ENCODE assay signal across 23 mouse cellular contexts in the genomic region with DNA sequence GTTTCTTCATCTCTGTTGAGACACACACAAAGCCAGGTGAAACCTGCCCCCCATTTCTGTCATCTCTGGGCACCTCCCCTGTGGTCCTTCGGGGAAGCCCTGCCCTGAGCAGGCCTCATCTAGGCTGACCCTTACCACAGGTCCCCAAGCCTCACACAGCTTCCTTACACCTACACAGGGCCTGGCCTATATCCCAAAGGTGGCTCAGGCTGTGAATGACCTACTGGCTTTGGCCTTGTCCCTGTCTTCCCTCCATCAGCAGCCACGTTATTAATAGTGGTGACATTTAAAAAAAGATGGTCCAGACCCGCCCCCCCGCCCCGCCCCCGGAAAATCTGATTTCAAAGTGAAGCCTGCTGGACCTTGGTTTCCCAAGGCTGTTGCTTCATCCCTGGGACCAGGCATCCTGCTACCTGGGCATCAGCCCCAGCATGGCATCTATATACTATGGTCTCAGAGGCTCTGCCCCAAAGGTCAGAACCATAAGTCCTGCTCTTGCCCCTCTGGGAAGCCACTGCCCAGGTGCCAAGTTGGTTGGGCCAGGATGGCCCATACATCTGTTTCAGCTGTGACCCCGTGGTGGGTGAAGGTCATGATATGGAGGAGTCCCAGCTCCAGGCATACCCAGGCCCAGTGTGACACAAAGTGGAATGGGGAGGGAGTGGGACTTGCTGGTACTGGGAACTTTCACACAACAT. TPM values are rescaled to one million over a fixed set of nuclear protein-coding genes. Genes with fewer than 3 reads are reported as not detected.
A peak's percentile ranks its signal among the peaks of the same experiment; 100 is the strongest.
DNase-seq lines count a peak whose midpoint lies in the region; ATAC-seq and TF ChIP-seq lines count a peak whose summit lies in the region.
"Had no signal": no experiment of that assay in that cellular context is flagged by ENCODE, and none has a peak within 500 bp of the region (broad histone marks: within the 10 kb centered on the region; RNA-seq: fewer than 3 reads in every experiment).

No protein-coding gene starts in this region.

- peak; percentile 47 to 53 for DNase-seq in adrenal gland, postnatal 36 days
- DNase-seq in adrenal gland, adult 8-10 months: no peak
- DNase-seq in heart, adult 2 months: no peak
- DNase-seq in heart, adult 9 months (ENCODE audit: low spot score in 2 of 2): no peak
- DNase-seq: cerebellum, adult 18-20 months; cerebellum, adult 9-11 months; cerebellum, postnatal 36 days; gastrocnemius, postnatal 25 days; heart, postnatal 4 days; kidney, adult 8-10 months had no signal

- 67% methylated on average over 7 of the region's 7 CpGs for WGBS in heart, embryonic 12.5 days
- WGBS in heart, adult 2 months: 61% methylated on average over 7 of the region's 7 CpGs
- 60% methylated on average over 7 of the region's 7 CpGs for WGBS in heart, embryonic 16.5 days

- no peaks in the 10 kb centered on the region for H3K27me3 ChIP-seq in heart, embryonic 12.5 days (replicated peaks)
- no peaks in the 10 kb centered on the region for H3K27me3 ChIP-seq in heart, adult 2 months (ENCODE audit: control insufficient read depth, insufficient read depth, low read length)
- H3K27me3 ChIP-seq in heart, embryonic 16.5 days (ENCODE audit: control insufficient read depth, insufficient read depth, low read length): no peaks in the 10 kb centered on the region
- H3K27me3 ChIP-seq: embryonic facial prominence, embryonic 13.5 days had no signal

- no peaks in the 10 kb centered on the region for H3K9me3 ChIP-seq in heart, embryonic 12.5 days (replicated peaks)
- H3K9me3 ChIP-seq in heart, embryonic 16.5 days (replicated peaks; ENCODE audit: control insufficient read depth, low read length): no peaks in the 10 kb centered on the region; the same call in 1 of the 2 replicates
- H3K9me3 ChIP-seq: embryonic facial prominence, embryonic 13.5 days; forebrain, embryonic 12.5 days; hindbrain, embryonic 12.5 days had no signal

- intact Hi-C loops in heart, adult 2 months (cut with DNase I): no loop called here

- ATAC-seq in heart, embryonic 12.5 days (ENCODE audit: insufficient number of reproducible peaks, low FRiP score): no peak
- ATAC-seq in heart, embryonic 16.5 days (replicated peaks; ENCODE audit: extremely low read depth, insufficient read depth, low FRiP score): no peak
- ATAC-seq: forebrain, embryonic 16.5 days; hindbrain, embryonic 16.5 days; inflammation-experienced regulatory T-cells, adult 6 months; intestine, postnatal 0 days had no signal

- no peaks in the 10 kb centered on the region for H3K36me3 ChIP-seq in heart, embryonic 12.5 days
- no peaks in the 10 kb centered on the region for H3K36me3 ChIP-seq in heart, adult 2 months (ENCODE audit: control insufficient read depth, insufficient read depth, low read length)
- no peaks in the 10 kb centered on the region for H3K36me3 ChIP-seq in heart, embryonic 16.5 days (ENCODE audit: control insufficient read depth, insufficient read depth)
- H3K36me3 ChIP-seq: forebrain, embryonic 12.5 days; hindbrain, embryonic 12.5 days had no signal

- peaks cover 74% of the 10 kb centered on the region for H3K4me1 ChIP-seq in heart, embryonic 12.5 days (replicated peaks)
- H3K4me1 ChIP-seq in heart, adult 2 months (ENCODE audit: control insufficient read depth, insufficient read depth, low read length): peaks cover 1% of the 10 kb centered on the region; the same call in 1 of the 2 replicates
- H3K4me1 ChIP-seq in heart, embryonic 16.5 days (ENCODE audit: control insufficient read depth, insufficient read depth, low read length): peaks cover 63% of the 10 kb centered on the region

- no peaks in the 10 kb centered on the region for H3K79me2 ChIP-seq in heart, adult 2 months (replicated peaks; ENCODE audit: control insufficient read depth, insufficient read depth, low read length)

- no peak for TF ChIP-seq POLR2A in heart, adult 2 months (IDR thresholded peaks at IDR 0.05; ENCODE audit: insufficient read depth, low read depth, low read length)

- H3K4me3 ChIP-seq in heart, embryonic 12.5 days: no peak overlapping the region
- H3K4me3 ChIP-seq in heart, adult 2 months: no peak overlapping the region
- no peak overlapping the region for H3K4me3 ChIP-seq in heart, embryonic 16.5 days (ENCODE audit: low read length)
- H3K4me3 ChIP-seq: embryonic facial prominence, embryonic 13.5 days; forebrain, embryonic 12.5 days; hindbrain, embryonic 12.5 days had no signal

- no peak for TF ChIP-seq EP300 in heart, adult 2 months (IDR thresholded peaks at IDR 0.05; ENCODE audit: insufficient read depth, low read depth, low read length)

- H3K27ac ChIP-seq in heart, embryonic 12.5 days (ENCODE audit: poor library complexity, severe bottlenecking): peak overlapping the region; percentile 84
- no peak overlapping the region for H3K27ac ChIP-seq in heart, adult 2 months
- peak overlapping the region; percentile 33 for H3K27ac ChIP-seq in heart, embryonic 16.5 days (ENCODE audit: low read length)
- H3K27ac ChIP-seq: forebrain, embryonic 12.5 days had no signal

- H3K4me2 ChIP-seq in heart, embryonic 12.5 days: no peak overlapping the region
- H3K4me2 ChIP-seq in heart, embryonic 16.5 days (ENCODE audit: low read depth, low read length): no peak overlapping the region
- H3K4me2 ChIP-seq: embryonic facial prominence, embryonic 13.5 days; forebrain, embryonic 12.5 days; hindbrain, embryonic 12.5 days had no signal

- no peak overlapping the region for H3K9ac ChIP-seq in heart, embryonic 12.5 days
- no peak overlapping the region for H3K9ac ChIP-seq in heart, adult 2 months (ENCODE audit: low read depth, low read length)
- H3K9ac ChIP-seq in heart, embryonic 16.5 days (ENCODE audit: low read length): no peak overlapping the region
- H3K9ac ChIP-seq: embryonic facial prominence, embryonic 13.5 days; forebrain, embryonic 12.5 days had no signal

- TF ChIP-seq CTCF in heart, adult 2 months (IDR thresholded peaks at IDR 0.05): no peak

RNA-seq across cellular contexts. Expression of a gene that starts 25.1 kb away (rescaled TPM):
- 10 to 100 TPM; 58.7 to 97.3 TPM for total RNA-seq in adrenal gland, postnatal 36 days (2021)
- total RNA-seq in adrenal gland, adult 8-10 months (2022): 100 to 1,000 TPM; 117 to 206 (median 157) TPM
- 13.5 and 16.3 TPM in 2 replicates for polyA plus RNA-seq in heart, embryonic 12.5 days (2016; fragmentation: Nextera tagmentation; extraction: Ambion mirVana)
- total RNA-seq in heart, adult 2 months (2021): 1 to 10 TPM; 4.5 to 5.5 TPM
- polyA plus RNA-seq in heart, adult 2 months (2012; rRNA removed): 20.4 and 23.2 TPM in 2 replicates
- 4.5 and 5.4 TPM in 2 replicates for polyA plus RNA-seq in heart, embryonic 16.5 days (2015; fragmentation: Nextera tagmentation; extraction: Ambion mirVana)
- total RNA-seq: granulocyte monocyte progenitor cell, adult 5-6 weeks had no signal
- polyA plus RNA-seq: inflammation-experienced regulatory T-cells, adult 6 months had no signal

RNA-seq across cellular contexts. Expression of a gene that starts 39.4 kb away (rescaled TPM):
- total RNA-seq in adrenal gland, postnatal 36 days (2021): not detected
- not detected for total RNA-seq in adrenal gland, adult 8-10 months (2022)
- not detected in 2 replicates for polyA plus RNA-seq in heart, embryonic 12.5 days (2016; fragmentation: Nextera tagmentation; extraction: Ambion mirVana)
- total RNA-seq in heart, adult 2 months (2021): not detected
- 0.47 and 0.61 TPM in 2 replicates for polyA plus RNA-seq in heart, adult 2 months (2012; rRNA removed)
- polyA plus RNA-seq in heart, embryonic 16.5 days (2015; fragmentation: Nextera tagmentation; extraction: Ambion mirVana): 0.56 and 0.76 TPM in 2 replicates
- total RNA-seq: ES-E14; gastrocnemius, postnatal 25 days; granulocyte monocyte progenitor cell, adult 5-6 weeks had no signal
- polyA plus RNA-seq: forebrain, embryonic 16.5 days; frontal cortex, adult 2 months; hindbrain, embryonic 12.5 days; inflammation-experienced regulatory T-cells, adult 6 months had no signal

RNA-seq across cellular contexts. Expression of a gene that starts 42.3 kb away (rescaled TPM):
- 1 to 10 TPM; 2.8 to 3.2 TPM for total RNA-seq in adrenal gland, postnatal 36 days (2021)
- 1 to 10 TPM; 1.9 to 4.4 (median 2.4) TPM for total RNA-seq in adrenal gland, adult 8-10 months (2022)
- polyA plus RNA-seq in heart, embryonic 12.5 days (2016; fragmentation: Nextera tagmentation; extraction: Ambion mirVana): not detected in 2 replicates
- total RNA-seq in heart, adult 2 months (2021): 1 to 10 TPM; 1.4 to 2.5 TPM
- polyA plus RNA-seq in heart, adult 2 months (2012; rRNA removed): 6.3 and 8.2 TPM in 2 replicates
- polyA plus RNA-seq in heart, embryonic 16.5 days (2015; fragmentation: Nextera tagmentation; extraction: Ambion mirVana): 11.0 and 11.7 TPM in 2 replicates
- total RNA-seq: ES-E14; granulocyte monocyte progenitor cell, adult 5-6 weeks had no signal
- polyA plus RNA-seq: forebrain, embryonic 12.5 days; forebrain, embryonic 16.5 days; frontal cortex, adult 2 months; hindbrain, embryonic 12.5 days; inflammation-experienced regulatory T-cells, adult 6 months had no signal

RNA-seq across cellular contexts. Expression of a gene that starts 46.0 kb away (rescaled TPM):
- total RNA-seq in adrenal gland, postnatal 36 days (2021): not detected
- under 1 TPM in 2 of 4 experiments, not detected in 2; 0.23 to 0.45 TPM for total RNA-seq in adrenal gland, adult 8-10 months (2022)
- 0.45 and 0.54 TPM in 2 replicates for polyA plus RNA-seq in heart, embryonic 12.5 days (2016; fragmentation: Nextera tagmentation; extraction: Ambion mirVana)
- not detected for total RNA-seq in heart, adult 2 months (2021)
- 0.61 and 1.2 TPM in 2 replicates for polyA plus RNA-seq in heart, adult 2 months (2012; rRNA removed)
- polyA plus RNA-seq in heart, embryonic 16.5 days (2015; fragmentation: Nextera tagmentation; extraction: Ambion mirVana): 0.81 and 1.5 TPM in 2 replicates
- total RNA-seq: ES-E14; gastrocnemius, postnatal 25 days; granulocyte monocyte progenitor cell, adult 5-6 weeks had no signal
- polyA plus RNA-seq: embryonic facial prominence, embryonic 13.5 days; inflammation-experienced regulatory T-cells, adult 6 months; intestine, postnatal 0 days; kidney, embryonic 16.5 days had no signal

Comparison
In these comparisons a context has a peak if more than half of its experiments do, and no peak if none do; other contexts are left out.
1. DNase-seq: peak in adrenal gland, postnatal 36 days (2 of 2); none in adrenal gland, adult 8-10 months (single experiment), heart, adult 2 months (0 of 2) and heart, adult 9 months (0 of 2).
2. RNA of a gene that starts 25.1 kb away (total RNA-seq): 117 to 206 TPM in adrenal gland, adult 8-10 months and 58.7 to 97.3 TPM in adrenal gland, postnatal 36 days; 4.5 to 5.5 TPM in heart, adult 2 months; every median in the first group is over 4 times any median in the second.